Mouse (Mus musculus): ENCODE results near the gene Igsf9. TPM values are rescaled to one million over a fixed set of nuclear protein-coding genes. Genes with fewer than 3 reads are reported as not detected.

Gene Igsf9
- total and polyA plus RNA-seq, 3 experiments = 2.7 to 6.5 (median 6.0) TPM

DNA sequence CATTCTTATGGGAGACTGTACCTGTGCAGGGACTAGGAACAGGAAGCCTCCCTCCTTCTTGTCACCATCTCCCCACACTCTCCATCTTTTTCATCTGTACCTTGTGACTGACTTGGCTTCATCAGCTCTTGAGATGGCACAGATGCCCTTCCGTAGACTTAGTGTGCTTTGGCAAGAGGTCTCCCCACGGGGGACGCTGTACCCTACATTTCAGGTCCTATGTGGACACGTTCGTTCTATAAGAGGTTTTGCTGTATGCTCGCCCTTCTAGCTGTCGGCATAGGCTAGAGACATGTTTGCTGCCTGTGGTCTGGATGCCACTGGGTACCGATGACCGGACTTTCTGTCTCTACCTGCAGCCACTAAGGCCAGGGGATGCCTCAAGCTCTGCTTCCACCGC is 45.8 kb downstream of the Igsf9 start:
- Histone ChIP-seq H3K27me3 (replicated peaks) (peaks cover 16% of the 10 kb centered on the region), H3K79me2 (replicated peaks; ENCODE audit: control insufficient read depth, extremely low read depth, insufficient read depth, poor library complexity, severe bottlenecking) (no peaks in the 10 kb centered on the region), H3K36me3 (replicated peaks in 1 of 2; ENCODE audit: control insufficient read depth in 1 of 2, insufficient read depth in 1 of 2, low read length in 1 of 2) (no peaks in the 10 kb centered on the region), H3K27ac (ENCODE audit: insufficient read depth, low read depth) (no peak overlapping the region), H3K4me3 (replicated peaks in 1 of 3; ENCODE audit: low read depth in 2 of 3, low read length in 2 of 3, poor library complexity in 1 of 3) (no peak overlapping the region), H3K9me3 (replicated peaks; ENCODE audit: low read length) (no peaks in the 10 kb centered on the region), H3K4me1 (ENCODE audit: control insufficient read depth in 1 of 2, insufficient read depth in 2 of 2) (peaks cover 14 to 48% of the 10 kb centered on the region in 2 experiments), H3K4me2 (ENCODE audit: insufficient read depth, low read depth, poor library complexity, severe bottlenecking) (no peak overlapping the region), H3K9ac (ENCODE audit: insufficient read depth, low read depth) (no peak overlapping the region)
- DNase-seq (ENCODE audit: extremely low read depth) = no peak
- TF ChIP-seq ZNF384 (IDR thresholded peaks at IDR 0.05; ENCODE audit: low read depth, low read length) (no peak), EP300 (IDR thresholded peaks at IDR 0.05; ENCODE audit: low read length) (no peak), SMC3 (IDR thresholded peaks at IDR 0.05; ENCODE audit: low read depth, low read length) (no peak), JUN (IDR thresholded peaks at IDR 0.05; ENCODE audit: insufficient read depth, low read depth, low read length) (no peak), TCF12 (IDR thresholded peaks at IDR 0.05; ENCODE audit: low read depth, low read length) (no peak), MEF2A (IDR thresholded peaks at IDR 0.05; ENCODE audit: borderline replicate concordance, low read depth, low read length) (no peak), CHD1 (IDR thresholded peaks at IDR 0.05; ENCODE audit: low read depth, low read length) (no peak), ETS1 (conservative IDR thresholded peaks at IDR 0.05; ENCODE audit: low read depth, low read length) (no peak)
- in situ Hi-C loops (cut with MboI; ENCODE audit: low pct_ligation_motif_present, low pct_unique_long_range_greater_than_20kb, low sequenced_read_pairs) = no loop called here
- dilution Hi-C loops (cut with MboI; ENCODE audit: extremely low pct_ligation_motif_present, extremely low pct_unique_long_range_greater_than_20kb, low sequenced_read_pairs) = no loop called here

DNA sequence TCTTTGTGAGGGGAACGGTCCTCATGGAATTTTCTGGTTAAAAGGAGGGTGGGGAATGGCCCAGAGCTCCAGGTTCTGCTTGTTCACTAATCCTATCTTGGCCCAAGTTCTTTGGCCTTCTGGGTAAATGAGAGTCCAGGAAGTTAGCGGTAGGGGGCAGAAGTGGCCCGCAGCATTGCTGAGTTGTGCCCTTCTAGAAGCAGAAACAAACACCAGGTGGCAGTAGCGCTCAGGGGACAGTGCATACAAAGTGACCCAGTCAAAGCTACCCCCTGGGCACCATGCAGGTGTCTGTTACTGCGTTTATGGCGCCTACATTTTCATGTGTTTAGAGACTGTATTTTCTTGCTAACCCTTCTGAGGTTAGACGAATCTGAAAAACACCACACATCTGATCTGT is 47.1 kb downstream of the Igsf9 start:
- no peaks in the 10 kb centered on the region for H3K36me3 ChIP-seq (replicated peaks in 1 of 2; ENCODE audit: control insufficient read depth in 1 of 2, insufficient read depth in 1 of 2, low read length in 1 of 2)
- TF ChIP-seq IRF4 (IDR thresholded peaks at IDR 0.05; ENCODE audit: low read depth, low read length) = peak; percentile 70; the same call in 1 of the 2 replicates
- no peak for TF ChIP-seq USF2 (conservative IDR thresholded peaks at IDR 0.05; ENCODE audit: low read depth, low read length)
- no peak for TF ChIP-seq E2F4 (IDR thresholded peaks at IDR 0.05; ENCODE audit: insufficient replicate concordance, low read depth, low read length)
- peak; percentile 82 to 100 for TF ChIP-seq CTCF (conservative IDR thresholded peaks at IDR 0.05 in 1 of 2, IDR thresholded peaks at IDR 0.05 in 1 of 2; ENCODE audit: low read depth in 2 of 2, low read length in 2 of 2)
- no peak for TF ChIP-seq POLR2AphosphoS2 (IDR thresholded peaks at IDR 0.05; ENCODE audit: low read depth, low read length)
- TF ChIP-seq USF1 (IDR thresholded peaks at IDR 0.05; ENCODE audit: low read depth, low read length) = no peak
- TF ChIP-seq JUN (IDR thresholded peaks at IDR 0.05; ENCODE audit: insufficient read depth, low read depth, low read length) = no peak
- TF ChIP-seq ELF1 (IDR thresholded peaks at IDR 0.05; ENCODE audit: low read depth, low read length) = peak; percentile 89
- no peak for TF ChIP-seq KAT2A (IDR thresholded peaks at IDR 0.05; ENCODE audit: insufficient replicate concordance, low read length)
- no peak for TF ChIP-seq RCOR1 (conservative IDR thresholded peaks at IDR 0.05; ENCODE audit: low read depth, low read length)
- no peak for TF ChIP-seq MAX (IDR thresholded peaks at IDR 0.05; ENCODE audit: low read length)
- no peak; the same call in 1 of the 2 replicates for TF ChIP-seq HCFC1 (IDR thresholded peaks at IDR 0.05; ENCODE audit: low read depth, low read length)
- no peak for TF ChIP-seq NRF1 (IDR thresholded peaks at IDR 0.05; ENCODE audit: low read depth, low read length)
- no peak; the same call in none of the 2 replicates for TF ChIP-seq RAD21 (IDR thresholded peaks at IDR 0.05; ENCODE audit: low read depth, low read length)
- TF ChIP-seq BHLHE40 (IDR thresholded peaks at IDR 0.05; ENCODE audit: low read depth, low read length) = no peak
- no peak; the same call in 1 of the 2 replicates for TF ChIP-seq ZNF384 (IDR thresholded peaks at IDR 0.05; ENCODE audit: low read depth, low read length)
- TF ChIP-seq PAX5 (IDR thresholded peaks at IDR 0.05; ENCODE audit: low read length) = no peak
- peak; percentile 100 for TF ChIP-seq SMC3 (IDR thresholded peaks at IDR 0.05; ENCODE audit: low read depth, low read length)
- peak; percentile 50; the same call in 1 of the 2 replicates for TF ChIP-seq MYC (IDR thresholded peaks at IDR 0.05; ENCODE audit: low read depth, low read length)
- TF ChIP-seq ETS1 (conservative IDR thresholded peaks at IDR 0.05; ENCODE audit: low read depth, low read length) = no peak
- no peak for TF ChIP-seq ZKSCAN1 (IDR thresholded peaks at IDR 0.05; ENCODE audit: borderline replicate concordance, low read depth, low read length)
- no peak for TF ChIP-seq TBP (conservative IDR thresholded peaks at IDR 0.05; ENCODE audit: low read depth, low read length)
- no peak for TF ChIP-seq MXI1 (IDR thresholded peaks at IDR 0.05; ENCODE audit: low read depth, low read length)
- TF ChIP-seq JUND (conservative IDR thresholded peaks at IDR 0.05; ENCODE audit: low read depth, low read length) = no peak; the same call in 1 of the 2 replicates
- no peak for TF ChIP-seq EP300 (IDR thresholded peaks at IDR 0.05; ENCODE audit: low read length)
- TF ChIP-seq MEF2A (IDR thresholded peaks at IDR 0.05; ENCODE audit: borderline replicate concordance, low read depth, low read length) = peak; percentile 46; the same call in 1 of the 2 replicates
- 0 out of 2 replicates have a peak, but pooled peaks have one; percentile 43 for TF ChIP-seq MAZ (IDR thresholded peaks at IDR 0.05; ENCODE audit: low read depth, low read length)
- TF ChIP-seq ZC3H11A (IDR thresholded peaks at IDR 0.05; ENCODE audit: low read depth, low read length) = peak; percentile 92
- TF ChIP-seq CHD1 (IDR thresholded peaks at IDR 0.05; ENCODE audit: low read depth, low read length) = no peak
- TF ChIP-seq TCF12 (IDR thresholded peaks at IDR 0.05; ENCODE audit: low read depth, low read length) = peak; percentile 34; the same call in 1 of the 2 replicates
- TF ChIP-seq UBTF (IDR thresholded peaks at IDR 0.05; ENCODE audit: low read depth, low read length) = no peak

More for the DNA sequence above, 47.1 kb downstream of the Igsf9 start:
- Histone ChIP-seq H3K27me3 (replicated peaks) (peaks cover 21% of the 10 kb centered on the region), H3K9me3 (replicated peaks; ENCODE audit: low read length) (no peaks in the 10 kb centered on the region), H3K27ac (ENCODE audit: insufficient read depth, low read depth) (no peak overlapping the region), H3K4me1 (ENCODE audit: control insufficient read depth in 1 of 2, insufficient read depth in 2 of 2) (peaks cover 6 to 36% of the 10 kb centered on the region in 2 experiments), H3K9ac (ENCODE audit: insufficient read depth, low read depth) (no peak overlapping the region), H3K4me3 (replicated peaks in 1 of 3; ENCODE audit: low read depth in 2 of 3, low read length in 2 of 3, poor library complexity in 1 of 3) (no peak overlapping the region), H3K4me2 (ENCODE audit: insufficient read depth, low read depth, poor library complexity, severe bottlenecking) (no peak overlapping the region), H3K79me2 (replicated peaks; ENCODE audit: control insufficient read depth, extremely low read depth, insufficient read depth, poor library complexity, severe bottlenecking) (no peaks in the 10 kb centered on the region)
- in situ Hi-C loops (cut with MboI; ENCODE audit: low pct_ligation_motif_present, low pct_unique_long_range_greater_than_20kb, low sequenced_read_pairs) (no loop called here), dilution Hi-C loops (cut with MboI; ENCODE audit: extremely low pct_ligation_motif_present, extremely low pct_unique_long_range_greater_than_20kb, low sequenced_read_pairs) (no loop called here)
- peak; percentile 95 for DNase-seq (ENCODE audit: extremely low read depth)

All from CH12.LX (cell line).